Mouse (Mus musculus): ENCODE results near the gene Krtap19-1. TPM values are rescaled to one million over a fixed set of nuclear protein-coding genes. Genes with fewer than 3 reads are reported as not detected.

Krtap19-1 gene
- polyA plus RNA-seq, 1 experiment from 2014 or later: not detected

GRCm38 (mm10) chr16:88864887-88865407, 4.3 kb downstream of the Krtap19-1 start:
- WGBS: 80% methylated on average over 4 of the region's 4 CpGs
- TF ChIP-seq CTCF (IDR thresholded peaks at IDR 0.05; ENCODE audit: low read depth): no peak
- H3K27me3 ChIP-seq (replicated peaks; ENCODE audit: control insufficient read depth, insufficient read depth, low read length): no peaks in the 10 kb centered on the region
- H3K4me2 ChIP-seq (replicated peaks; ENCODE audit: low read depth): no peak overlapping the region
- no peak for ATAC-seq
- no peaks in the 10 kb centered on the region for H3K9me3 ChIP-seq (ENCODE audit: control insufficient read depth)
- no peaks in the 10 kb centered on the region for H3K36me3 ChIP-seq (ENCODE audit: control insufficient read depth, insufficient read depth)
- no peaks in the 10 kb centered on the region for H3K4me1 ChIP-seq (replicated peaks; ENCODE audit: control insufficient read depth, insufficient read depth, low read length)
- H3K4me3 ChIP-seq (ENCODE audit: low read depth, low read length): no peak overlapping the region
- H3K27ac ChIP-seq (ENCODE audit: low read depth, low read length): no peak overlapping the region
- H3K9ac ChIP-seq (ENCODE audit: low read depth, low read length): no peak overlapping the region

GRCm38 (mm10) chr16:88851450-88851849, 17.8 kb downstream of the Krtap19-1 start:
- WGBS: 18% methylated on average over 5 of the region's 5 CpGs
- ATAC-seq: no peak
- H3K4me3 ChIP-seq (ENCODE audit: low read depth, low read length): no peak overlapping the region
- no peak overlapping the region for H3K9ac ChIP-seq (ENCODE audit: low read depth, low read length)
- H3K9me3 ChIP-seq (ENCODE audit: control insufficient read depth): no peaks in the 10 kb centered on the region
- peak; percentile 79 for TF ChIP-seq CTCF (IDR thresholded peaks at IDR 0.05; ENCODE audit: low read depth)
- H3K27ac ChIP-seq (ENCODE audit: low read depth, low read length): no peak overlapping the region
- no peaks in the 10 kb centered on the region for H3K4me1 ChIP-seq (replicated peaks; ENCODE audit: control insufficient read depth, insufficient read depth, low read length)
- H3K36me3 ChIP-seq (ENCODE audit: control insufficient read depth, insufficient read depth): no peaks in the 10 kb centered on the region
- H3K27me3 ChIP-seq (replicated peaks; ENCODE audit: control insufficient read depth, insufficient read depth, low read length): no peaks in the 10 kb centered on the region
- no peak overlapping the region for H3K4me2 ChIP-seq (replicated peaks; ENCODE audit: low read depth)

GRCm38 (mm10) chr16:88848558-88848957, 20.7 kb downstream of the Krtap19-1 start:
- no peak for ATAC-seq
- Histone ChIP-seq H3K9me3 (ENCODE audit: control insufficient read depth) (no peaks in the 10 kb centered on the region), H3K4me1 (replicated peaks; ENCODE audit: control insufficient read depth, insufficient read depth, low read length) (no peaks in the 10 kb centered on the region), H3K27me3 (replicated peaks; ENCODE audit: control insufficient read depth, insufficient read depth, low read length) (no peaks in the 10 kb centered on the region), H3K4me2 (replicated peaks; ENCODE audit: low read depth) (no peak overlapping the region), H3K36me3 (ENCODE audit: control insufficient read depth, insufficient read depth) (no peaks in the 10 kb centered on the region), H3K4me3 (ENCODE audit: low read depth, low read length) (no peak overlapping the region), H3K27ac (ENCODE audit: low read depth, low read length) (no peak overlapping the region), H3K9ac (ENCODE audit: low read depth, low read length) (no peak overlapping the region)
- 82% methylated on average over 4 of the region's 4 CpGs for WGBS
- no peak for TF ChIP-seq CTCF (IDR thresholded peaks at IDR 0.05; ENCODE audit: low read depth)

- Histone ChIP-seq H3K27ac (ENCODE audit: low read depth, low read length) (no peak overlapping the region), H3K27me3 (replicated peaks; ENCODE audit: control insufficient read depth, insufficient read depth, low read length) (no peaks in the 10 kb centered on the region), H3K9me3 (ENCODE audit: control insufficient read depth) (no peaks in the 10 kb centered on the region), H3K4me2 (replicated peaks; ENCODE audit: low read depth) (no peak overlapping the region), H3K4me3 (ENCODE audit: low read depth, low read length) (no peak overlapping the region), H3K36me3 (ENCODE audit: control insufficient read depth, insufficient read depth) (no peaks in the 10 kb centered on the region), H3K4me1 (replicated peaks; ENCODE audit: control insufficient read depth, insufficient read depth, low read length) (no peaks in the 10 kb centered on the region), H3K9ac (ENCODE audit: low read depth, low read length) (no peak overlapping the region)
- no peak for TF ChIP-seq CTCF (IDR thresholded peaks at IDR 0.05; ENCODE audit: low read depth)
- 91% methylated on average over 1 of the region's 1 CpGs for WGBS
- no peak for ATAC-seq
Measured at GRCm38 (mm10) chr16:88847363-88847762, 21.8 kb downstream of the Krtap19-1 start.

GRCm38 (mm10) chr16:88826978-88827377, 42.2 kb downstream of the Krtap19-1 start:
- H3K4me1 ChIP-seq (replicated peaks; ENCODE audit: control insufficient read depth, insufficient read depth, low read length): no peaks in the 10 kb centered on the region
- WGBS: 85% methylated on average over 3 of the region's 3 CpGs
- TF ChIP-seq CTCF (IDR thresholded peaks at IDR 0.05; ENCODE audit: low read depth): no peak
- H3K9ac ChIP-seq (ENCODE audit: low read depth, low read length): no peak overlapping the region
- no peaks in the 10 kb centered on the region for H3K36me3 ChIP-seq (ENCODE audit: control insufficient read depth, insufficient read depth)
- no peak overlapping the region for H3K4me2 ChIP-seq (replicated peaks; ENCODE audit: low read depth)
- ATAC-seq: no peak
- H3K27me3 ChIP-seq (replicated peaks; ENCODE audit: control insufficient read depth, insufficient read depth, low read length): no peaks in the 10 kb centered on the region
- H3K4me3 ChIP-seq (ENCODE audit: low read depth, low read length): no peak overlapping the region
- no peaks in the 10 kb centered on the region for H3K9me3 ChIP-seq (ENCODE audit: control insufficient read depth)
- no peak overlapping the region for H3K27ac ChIP-seq (ENCODE audit: low read depth, low read length)

- H3K9ac ChIP-seq (ENCODE audit: low read depth, low read length): no peak within 1 kb of the TSS
- no peak within 1 kb of the TSS for H3K4me2 ChIP-seq (replicated peaks; ENCODE audit: low read depth)
- H3K36me3 ChIP-seq (ENCODE audit: control insufficient read depth, insufficient read depth): no peaks in the 10 kb centered on the region
- H3K4me3 ChIP-seq (ENCODE audit: low read depth, low read length): no peak within 1 kb of the TSS
- H3K9me3 ChIP-seq (ENCODE audit: control insufficient read depth): no peaks in the 10 kb centered on the region
- no peak for TF ChIP-seq CTCF (IDR thresholded peaks at IDR 0.05; ENCODE audit: low read depth)
- H3K4me1 ChIP-seq (replicated peaks; ENCODE audit: control insufficient read depth, insufficient read depth, low read length): no peaks in the 10 kb centered on the region
- ATAC-seq: no peak
- WGBS: 90% methylated on average over 9 of the region's 9 CpGs
- H3K27me3 ChIP-seq (replicated peaks; ENCODE audit: control insufficient read depth, insufficient read depth, low read length): no peaks in the 10 kb centered on the region
- no peak within 1 kb of the TSS for H3K27ac ChIP-seq (ENCODE audit: low read depth, low read length)
Measured at GRCm38 (mm10) chr16:88826095-88826652, 43.0 kb downstream of the Krtap19-1 start, which contains the start of gene Krtap14. Krtap14 (minus strand) TSS chr16:88826145.
